Mouse (Mus musculus): ENCODE measurements at regions not wholly inside any gene's neighbourhood (a gene's known extent, or its start where the extent isn't known, plus 50 kb on each side); places are given as distances from the start of the nearest gene placed in this dataset.

- Histone ChIP-seq H3K9ac (ENCODE audit: low read depth, low read length) (no peak overlapping the region), H3K79me2 (ENCODE audit: control insufficient read depth, insufficient read depth, low read length) (no peaks in the 10 kb centered on the region), H3K4me1 (ENCODE audit: control insufficient read depth, insufficient read depth, low read length) (no peaks in the 10 kb centered on the region), H3K36me3 (ENCODE audit: control insufficient read depth, insufficient read depth, low read length) (no peaks in the 10 kb centered on the region), H3K27ac (replicated peaks; ENCODE audit: insufficient read depth, low read depth, low read length) (no peak overlapping the region), H3K4me3 (ENCODE audit: insufficient read depth, low read depth, low read length) (no peak overlapping the region), H3K27me3 (ENCODE audit: control insufficient read depth, insufficient read depth, low read length) (no peaks in the 10 kb centered on the region)
- TF ChIP-seq CTCF (IDR thresholded peaks at IDR 0.05; ENCODE audit: low read depth, low read length), result no peak
- TF ChIP-seq POLR2A (IDR thresholded peaks at IDR 0.05; ENCODE audit: extremely low read depth, insufficient read depth, low read length), result no peak
- no peak for DNase-seq (ENCODE audit: extremely low read depth, low read depth, low spot score)
- WGBS, result 93% methylated on average over 6 of the region's 6 CpGs
Observed at GRCm38 (mm10) chr12:52622398-52622797, 76.8 kb upstream of the Akap6 start.

GRCm38 (mm10) chr12:52623416-52624108 lies 75.6 kb upstream of the Akap6 start:
- H3K27ac ChIP-seq (replicated peaks; ENCODE audit: insufficient read depth, low read depth, low read length), result no peak overlapping the region
- no peak for DNase-seq (ENCODE audit: extremely low read depth, low read depth, low spot score)
- no peak overlapping the region for H3K9ac ChIP-seq (ENCODE audit: low read depth, low read length)
- H3K36me3 ChIP-seq (ENCODE audit: control insufficient read depth, insufficient read depth, low read length), result no peaks in the 10 kb centered on the region
- H3K4me1 ChIP-seq (ENCODE audit: control insufficient read depth, insufficient read depth, low read length), result no peaks in the 10 kb centered on the region
- TF ChIP-seq CTCF (IDR thresholded peaks at IDR 0.05; ENCODE audit: low read depth, low read length) (no peak), POLR2A (IDR thresholded peaks at IDR 0.05; ENCODE audit: extremely low read depth, insufficient read depth, low read length) (no peak)
- H3K27me3 ChIP-seq (ENCODE audit: control insufficient read depth, insufficient read depth, low read length), result no peaks in the 10 kb centered on the region
- no peaks in the 10 kb centered on the region for H3K79me2 ChIP-seq (ENCODE audit: control insufficient read depth, insufficient read depth, low read length)
- no peak overlapping the region for H3K4me3 ChIP-seq (ENCODE audit: insufficient read depth, low read depth, low read length)
- 81% methylated on average over 10 of the region's 10 CpGs for WGBS

DNA sequence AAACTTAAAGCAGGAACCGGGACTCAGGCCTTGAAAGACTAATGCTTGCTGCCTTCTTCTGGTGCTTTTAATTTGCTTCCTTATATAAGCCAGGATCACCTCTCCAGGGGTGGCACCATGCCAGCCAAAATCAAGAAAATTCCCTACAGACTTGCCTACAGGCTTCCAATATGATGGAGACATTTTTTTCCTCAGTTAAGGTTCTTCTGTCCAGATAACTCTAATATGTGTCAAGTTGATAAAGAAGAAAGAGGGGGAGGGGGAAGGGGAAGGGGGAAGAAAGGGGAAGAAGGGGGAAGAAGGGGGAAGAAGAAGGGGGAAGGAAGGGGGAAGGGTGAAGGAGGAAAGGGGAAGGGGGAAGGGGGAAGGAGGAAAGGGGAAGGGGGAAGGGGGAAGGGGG lies 74.3 kb upstream of the Akap6 start:
- Histone ChIP-seq H3K9ac (ENCODE audit: low read depth, low read length) (no peak overlapping the region), H3K4me3 (ENCODE audit: insufficient read depth, low read depth, low read length) (no peak overlapping the region), H3K36me3 (ENCODE audit: control insufficient read depth, insufficient read depth, low read length) (no peaks in the 10 kb centered on the region), H3K27me3 (ENCODE audit: control insufficient read depth, insufficient read depth, low read length) (no peaks in the 10 kb centered on the region), H3K79me2 (ENCODE audit: control insufficient read depth, insufficient read depth, low read length) (no peaks in the 10 kb centered on the region), H3K27ac (replicated peaks; ENCODE audit: insufficient read depth, low read depth, low read length) (no peak overlapping the region), H3K4me1 (ENCODE audit: control insufficient read depth, insufficient read depth, low read length) (no peaks in the 10 kb centered on the region)
- WGBS, result 54% methylated on average over 1 of the region's 1 CpGs
- TF ChIP-seq POLR2A (IDR thresholded peaks at IDR 0.05; ENCODE audit: extremely low read depth, insufficient read depth, low read length) (no peak), CTCF (IDR thresholded peaks at IDR 0.05; ENCODE audit: low read depth, low read length) (no peak)
- DNase-seq (ENCODE audit: extremely low read depth, low read depth, low spot score), result no peak

DNA sequence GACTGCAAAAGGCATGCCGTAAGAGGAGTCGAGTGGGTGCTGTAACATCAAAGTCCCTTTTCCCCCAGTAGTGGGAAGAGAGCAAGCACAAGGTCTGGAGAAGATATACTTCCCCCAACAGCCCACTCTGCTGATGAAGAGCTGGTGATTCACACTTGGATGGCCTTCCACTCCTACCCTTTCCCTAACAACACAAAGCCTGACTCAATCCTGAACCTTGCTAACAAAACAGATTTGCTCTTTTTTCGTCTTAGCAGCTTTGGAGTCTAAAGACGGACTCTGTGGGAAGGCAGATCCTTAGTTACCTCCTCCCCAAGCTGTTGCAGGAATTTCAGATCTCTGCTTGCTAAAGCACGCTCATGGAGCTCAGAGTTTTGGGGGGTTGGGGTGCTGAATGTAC lies 70.4 kb upstream of the Akap6 start:
- Histone ChIP-seq H3K27me3 (ENCODE audit: control insufficient read depth, insufficient read depth, low read length) (no peaks in the 10 kb centered on the region), H3K79me2 (ENCODE audit: control insufficient read depth, insufficient read depth, low read length) (no peaks in the 10 kb centered on the region), H3K27ac (replicated peaks; ENCODE audit: insufficient read depth, low read depth, low read length) (no peak overlapping the region), H3K36me3 (ENCODE audit: control insufficient read depth, insufficient read depth, low read length) (no peaks in the 10 kb centered on the region), H3K4me1 (ENCODE audit: control insufficient read depth, insufficient read depth, low read length) (no peaks in the 10 kb centered on the region), H3K4me3 (ENCODE audit: insufficient read depth, low read depth, low read length) (no peak overlapping the region), H3K9ac (ENCODE audit: low read depth, low read length) (no peak overlapping the region)
- TF ChIP-seq CTCF (IDR thresholded peaks at IDR 0.05; ENCODE audit: low read depth, low read length) (no peak), POLR2A (IDR thresholded peaks at IDR 0.05; ENCODE audit: extremely low read depth, insufficient read depth, low read length) (no peak)
- no peak for DNase-seq (ENCODE audit: extremely low read depth, low read depth, low spot score)
- 70% methylated on average over 5 of the region's 5 CpGs for WGBS

GRCm38 (mm10) chr12:52635121-52635878 lies 63.9 kb upstream of the Akap6 start:
- Histone ChIP-seq H3K4me1 (ENCODE audit: control insufficient read depth, insufficient read depth, low read length) (no peaks in the 10 kb centered on the region), H3K9ac (ENCODE audit: low read depth, low read length) (no peak overlapping the region), H3K36me3 (ENCODE audit: control insufficient read depth, insufficient read depth, low read length) (no peaks in the 10 kb centered on the region), H3K27ac (replicated peaks; ENCODE audit: insufficient read depth, low read depth, low read length) (no peak overlapping the region), H3K4me3 (ENCODE audit: insufficient read depth, low read depth, low read length) (no peak overlapping the region), H3K27me3 (ENCODE audit: control insufficient read depth, insufficient read depth, low read length) (no peaks in the 10 kb centered on the region), H3K79me2 (ENCODE audit: control insufficient read depth, insufficient read depth, low read length) (no peaks in the 10 kb centered on the region)
- TF ChIP-seq POLR2A (IDR thresholded peaks at IDR 0.05; ENCODE audit: extremely low read depth, insufficient read depth, low read length) (no peak), CTCF (IDR thresholded peaks at IDR 0.05; ENCODE audit: low read depth, low read length) (no peak)
- no peak for DNase-seq (ENCODE audit: extremely low read depth, low read depth, low spot score)
- WGBS, result 62% methylated on average over 8 of the region's 8 CpGs
